Mouse (Mus musculus) ovary, postnatal 36 days (tissue): ENCODE results near the gene Gm10436.
"Not testable (repeated sequence)": the region's sequence is repeated elsewhere in the genome, so short reads cannot be mapped to it uniquely, and the experiment has no call there.

Experiments
- DNase-seq: peaks from one replicate; pipeline ENCODE4 v3.0.0; 2022; ENCODE audit warnings: low spot score, mixed read lengths

Gm10436 gene

DNA sequence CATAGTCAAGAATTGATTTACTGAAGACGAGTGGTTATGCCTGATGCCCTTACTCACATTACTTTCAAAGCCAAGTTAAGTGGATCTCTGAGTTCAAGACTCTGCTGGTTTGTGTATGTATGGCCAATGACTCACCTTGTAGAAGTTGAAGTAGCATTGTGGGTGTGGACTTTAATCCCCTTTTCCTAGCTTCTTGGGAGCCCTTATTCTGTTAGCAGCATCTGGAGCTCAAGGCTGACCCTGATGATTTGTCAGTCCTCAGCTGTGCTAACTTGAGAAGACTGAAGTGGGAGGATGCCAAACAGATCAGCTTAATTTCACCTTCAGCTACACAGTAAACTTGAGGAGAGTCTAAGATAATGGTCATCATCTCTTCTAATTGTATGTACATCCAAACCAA is at the start of gene Gm10436:
TSS of gene Gm10436 (minus strand) at position 101 of the 400 bp plus-strand sequence.
- DNase-seq = not testable (repeated sequence)

DNA sequence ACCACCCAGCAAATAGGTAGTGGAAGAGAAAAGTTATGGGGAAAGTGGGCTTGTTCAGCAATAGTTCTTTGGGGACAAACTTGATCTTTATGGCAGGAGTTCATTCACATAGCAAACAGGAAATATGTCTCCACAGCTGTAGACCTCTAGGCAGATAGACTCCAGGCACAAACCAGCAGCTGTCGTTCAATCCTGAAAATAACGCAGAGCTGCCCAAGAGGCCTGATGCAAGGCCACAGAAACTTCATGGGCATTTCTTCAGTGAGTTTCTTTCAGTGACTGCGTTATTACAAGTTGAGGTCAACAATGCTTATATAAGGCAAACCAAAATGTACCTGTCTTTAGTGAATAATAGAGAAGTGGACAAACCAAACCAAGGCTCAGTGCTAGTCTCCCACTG is 37.5 kb upstream of the Gm10436 start:
- DNase-seq = no peak

DNA sequence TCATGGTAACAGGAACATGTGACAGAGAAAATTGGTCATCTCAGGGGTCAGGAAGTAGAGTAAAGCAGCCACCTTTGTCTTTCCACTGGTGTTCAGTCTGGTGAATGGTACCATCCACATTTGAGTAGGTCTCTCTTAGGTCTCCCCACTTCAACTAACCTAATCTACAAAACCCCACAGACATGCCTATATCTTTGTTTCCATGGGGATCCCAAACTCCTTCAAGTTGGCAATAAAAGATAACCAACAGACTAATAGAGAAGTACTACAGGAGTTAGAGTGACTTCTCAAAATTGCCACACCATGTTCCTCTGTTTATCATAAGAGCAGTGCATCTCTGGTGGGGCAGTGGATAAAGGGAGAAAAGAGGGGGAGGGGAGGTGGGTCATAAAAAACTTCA is 36.2 kb upstream of the Gm10436 start:
- not testable (repeated sequence) for DNase-seq

DNA sequence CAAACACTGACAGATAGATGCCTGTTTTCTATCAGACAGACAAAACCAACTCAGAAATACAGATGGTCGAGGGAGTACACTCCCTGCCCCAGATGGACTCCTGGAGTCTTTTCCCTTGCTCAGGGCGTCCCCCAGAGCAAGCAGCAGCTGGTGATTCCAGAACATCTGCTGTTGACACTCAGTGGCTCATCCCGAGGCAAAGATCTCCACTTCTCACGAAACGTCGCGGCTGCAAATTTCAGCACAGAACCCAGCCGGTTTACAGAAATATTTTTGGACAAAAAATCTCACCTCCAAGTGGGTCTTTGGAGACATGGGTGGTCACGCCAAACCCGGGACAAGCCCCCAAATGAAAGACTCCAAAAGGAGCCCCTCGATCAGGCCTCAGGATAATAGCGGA is 32.7 kb upstream of the Gm10436 start:
- no peak for DNase-seq

DNA sequence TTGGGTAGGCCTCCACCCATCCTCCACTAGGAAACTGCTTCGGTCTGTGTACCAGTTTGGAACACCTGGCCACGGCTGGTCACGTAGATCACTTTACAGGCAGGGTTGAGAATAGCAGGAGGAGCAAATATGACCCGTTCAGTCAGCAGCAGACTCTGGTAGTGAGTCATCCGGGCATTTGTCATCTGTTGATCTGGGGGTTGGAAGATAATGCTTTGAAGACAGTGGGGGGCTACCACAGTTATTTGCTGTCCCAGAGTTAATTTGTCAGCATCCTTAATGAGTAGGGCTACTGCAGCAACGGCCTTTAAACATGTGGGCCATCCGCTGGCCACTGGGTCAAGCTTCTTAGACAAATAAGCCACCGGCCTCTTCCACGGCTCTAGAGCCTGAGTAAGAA is 29.6 kb upstream of the Gm10436 start:
- DNase-seq = not testable (repeated sequence)

DNA sequence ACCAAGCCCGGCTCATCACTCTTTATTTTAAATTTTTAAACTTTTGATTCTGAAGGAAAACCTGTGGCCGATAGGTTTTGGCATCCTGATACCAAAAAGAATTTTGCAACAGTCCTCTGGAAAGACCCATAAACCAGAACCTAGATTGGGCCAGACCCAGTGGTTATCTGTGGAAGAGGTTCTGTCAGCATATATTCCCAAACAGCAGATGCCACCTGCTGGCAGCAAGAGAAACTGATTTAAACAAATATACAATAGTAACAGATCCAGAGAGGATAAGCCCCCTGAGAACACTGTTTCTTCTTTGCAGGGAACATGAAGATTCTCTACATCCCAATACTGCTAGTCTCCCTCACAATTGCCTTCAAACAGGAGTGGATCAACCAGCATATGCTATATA is 20.9 kb upstream of the Gm10436 start:
- no peak for DNase-seq
